Mouse (Mus musculus) limb, embryonic 15.5 days (tissue): ENCODE results near the gene Tedc2. TPM values are rescaled to one million over a fixed set of nuclear protein-coding genes. Genes with fewer than 3 reads are reported as not detected.

ENCODE experiments used
- ATAC-seq: fragments of 200-750 bp; cut with Nextera tagmentation; 2 replicates; pipeline ENCODE4 v1.8.0; 2017; ENCODE audit warnings: low read depth, moderate TSS enrichment; ENCODE audit not compliant: insufficient number of reproducible peaks, low FRiP score, low TSS enrichment
- H3K27ac ChIP-seq: fragments of 300-500 bp; sonication (generic); 2 replicates; pipeline ENCODE4 v1.5.1; 2015; ENCODE audit warnings: moderate library complexity, mild to moderate bottlenecking, inconsistent platforms
- H3K27me3 ChIP-seq: fragments of 300-500 bp; sonication (generic); 2 replicates; pipeline ENCODE4 v1.6.1; 2015; ENCODE audit warnings: inconsistent platforms
- H3K36me3 ChIP-seq: fragments of 300-500 bp; sonication (generic); 2 replicates; pipeline ENCODE4 v1.6.1; 2015; ENCODE audit warnings: inconsistent platforms
- H3K4me1 ChIP-seq: fragments of 300-500 bp; sonication (generic); 2 replicates; pipeline ENCODE4 v1.6.1; 2015; ENCODE audit warnings: inconsistent platforms
- H3K4me2 ChIP-seq: fragments of 300-500 bp; sonication (generic); 2 replicates; pipeline ENCODE4 v1.6.1; 2015; ENCODE audit warnings: mild to moderate bottlenecking, inconsistent platforms
- H3K4me3 ChIP-seq: fragments of 300-500 bp; sonication (generic); 2 replicates; pipeline ENCODE4 v1.5.1; 2015; ENCODE audit warnings: mild to moderate bottlenecking, inconsistent platforms
- H3K9ac ChIP-seq: fragments of 300-500 bp; sonication (generic); 2 replicates; pipeline ENCODE4 v1.6.1; 2015; ENCODE audit warnings: inconsistent platforms
- H3K9me3 ChIP-seq: fragments of 300-500 bp; sonication (generic); 2 replicates; pipeline ENCODE4 v1.6.1; 2016; ENCODE audit warnings: inconsistent platforms
- WGBS: fragments of 180-500 bp; shearing (Covaris S2); methylation state at CpG from one replicate; pipeline ENCODE4 v1.1.7; 2015; 5-methylcytosine and 5-hydroxymethylcytosine counted together
- polyA plus RNA-seq: library from polyadenylated mRNA; unstranded; fragments of >200 nt; fragmentation: Nextera tagmentation; extraction: Ambion mirVana; gene quantifications from 2 replicates; pipeline ENCODE4 v1.2.1, GENCODE M21; 2015

Gene Tedc2
- polyA plus RNA-seq, 1 experiment from 2014 or later: 11.4 TPM

GRCm38 (mm10) chr17:24211631-24212440 is 8.8 kb downstream of the Tedc2 start:
- 2% methylated on average over 37 of the region's 37 CpGs for WGBS
- peaks cover 61% of the 10 kb centered on the region for H3K4me1 ChIP-seq
- ATAC-seq: no peak; the same call in 1 of the 2 replicates

GRCm38 (mm10) chr17:24210591-24210990 is 10.1 kb downstream of the Tedc2 start:
- H3K36me3 ChIP-seq: peaks cover 9% of the 10 kb centered on the region
- H3K27ac ChIP-seq: peak overlapping the region; percentile 96
- no peak overlapping the region for H3K9ac ChIP-seq
- 0 out of 2 replicates have a peak overlapping the region, but pooled peaks have one; percentile 48 for H3K4me3 ChIP-seq
- no peaks in the 10 kb centered on the region for H3K9me3 ChIP-seq
- WGBS: 53% methylated on average over 3 of the region's 3 CpGs
- H3K4me2 ChIP-seq: peak overlapping the region; percentile 95; the same call in 1 of the 2 replicates
- H3K27me3 ChIP-seq: no peaks in the 10 kb centered on the region; the same call in none of the 2 replicates
- no peak for ATAC-seq
- peaks cover 74% of the 10 kb centered on the region for H3K4me1 ChIP-seq

More at GRCm38 (mm10) chr17:24211631-24212440, 8.8 kb downstream of the Tedc2 start:
- no peaks in the 10 kb centered on the region; the same call in none of the 2 replicates for H3K27me3 ChIP-seq
- H3K9me3 ChIP-seq: no peaks in the 10 kb centered on the region
- H3K4me3 ChIP-seq: peak overlapping the region; percentile 48
- H3K4me2 ChIP-seq: peak overlapping the region; percentile 95
- peak overlapping the region; percentile 96 for H3K27ac ChIP-seq
- peaks cover 21% of the 10 kb centered on the region for H3K36me3 ChIP-seq
- H3K9ac ChIP-seq: peak overlapping the region; percentile 65

GRCm38 (mm10) chr17:24209916-24210240 is 10.8 kb downstream of the Tedc2 start:
- H3K36me3 ChIP-seq: 0 out of 2 replicates have a peak, but pooled peaks cover 3% of the 10 kb centered on the region
- WGBS: 61% methylated on average over 3 of the region's 3 CpGs
- peak overlapping the region; percentile 96 for H3K27ac ChIP-seq
- no peak overlapping the region for H3K9ac ChIP-seq
- ATAC-seq: no peak
- peak overlapping the region; percentile 71; the same call in 1 of the 2 replicates for H3K4me3 ChIP-seq
- no peaks in the 10 kb centered on the region; the same call in none of the 2 replicates for H3K27me3 ChIP-seq
- peak overlapping the region; percentile 91 for H3K4me2 ChIP-seq
- no peaks in the 10 kb centered on the region for H3K9me3 ChIP-seq
- H3K4me1 ChIP-seq: peaks cover 81% of the 10 kb centered on the region

- ATAC-seq: peak; percentile 83
- WGBS: under 1% methylated on average over 42 of the region's 43 CpGs
- Histone ChIP-seq H3K27me3 (no peaks in the 10 kb centered on the region; the same call in none of the 2 replicates), H3K27ac (peak within 1 kb of the TSS; percentile 96), H3K36me3 (no peaks in the 10 kb centered on the region), H3K4me2 (peak within 1 kb of the TSS; percentile 91), H3K9me3 (no peaks in the 10 kb centered on the region), H3K9ac (peak within 1 kb of the TSS; percentile 70), H3K4me3 (peak within 1 kb of the TSS; percentile 71), H3K4me1 (peaks cover 87% of the 10 kb centered on the region)
These were observed 11.4 kb downstream of the Tedc2 start, which contains the start of gene Ntn3 for GRCm38 (mm10) chr17:24209043-24209915. TSS of gene Ntn3 (minus strand) at chr17:24209531.

- no peak for ATAC-seq
- peaks cover 93% of the 10 kb centered on the region for H3K4me1 ChIP-seq
- H3K4me3 ChIP-seq: peak overlapping the region; percentile 71
- peak overlapping the region; percentile 91 for H3K4me2 ChIP-seq
- no peaks in the 10 kb centered on the region for H3K9me3 ChIP-seq
- peak overlapping the region; percentile 70 for H3K9ac ChIP-seq
- no peaks in the 10 kb centered on the region for H3K36me3 ChIP-seq
- no peaks in the 10 kb centered on the region; the same call in none of the 2 replicates for H3K27me3 ChIP-seq
- peak overlapping the region; percentile 96 for H3K27ac ChIP-seq
- 3% methylated on average over 29 of the region's 29 CpGs for WGBS
These were observed 12.0 kb downstream of the Tedc2 start for GRCm38 (mm10) chr17:24208641-24209042.

GRCm38 (mm10) chr17:24207768-24208640 is 12.6 kb downstream of the Tedc2 start:
- Histone ChIP-seq H3K36me3 (no peaks in the 10 kb centered on the region), H3K4me2 (peak overlapping the region; percentile 91), H3K27ac (peak overlapping the region; percentile 96), H3K9me3 (no peaks in the 10 kb centered on the region), H3K4me3 (peak overlapping the region; percentile 71), H3K27me3 (no peaks in the 10 kb centered on the region; the same call in none of the 2 replicates), H3K4me1 (peaks cover 93% of the 10 kb centered on the region), H3K9ac (peak overlapping the region; percentile 70)
- no peak for ATAC-seq
- WGBS: 43% methylated on average over 34 of the region's 34 CpGs

- H3K9ac ChIP-seq: peak overlapping the region; percentile 70
- no peaks in the 10 kb centered on the region; the same call in none of the 2 replicates for H3K27me3 ChIP-seq
- H3K9me3 ChIP-seq: no peaks in the 10 kb centered on the region
- no peak for ATAC-seq
- peak overlapping the region; percentile 71 for H3K4me3 ChIP-seq
- H3K36me3 ChIP-seq: no peaks in the 10 kb centered on the region
- H3K4me2 ChIP-seq: peak overlapping the region; percentile 91
- 6% methylated on average over 61 of the region's 62 CpGs for WGBS
- H3K4me1 ChIP-seq: peaks cover 81% of the 10 kb centered on the region
- peak overlapping the region; percentile 70 for H3K27ac ChIP-seq
These were observed 13.9 kb downstream of the Tedc2 start for GRCm38 (mm10) chr17:24206451-24207351.

- no peaks in the 10 kb centered on the region for H3K36me3 ChIP-seq
- peak overlapping the region; percentile 91 for H3K4me2 ChIP-seq
- H3K27me3 ChIP-seq: no peaks in the 10 kb centered on the region; the same call in none of the 2 replicates
- H3K27ac ChIP-seq: peak overlapping the region; percentile 70
- H3K4me1 ChIP-seq: peaks cover 74% of the 10 kb centered on the region
- H3K9me3 ChIP-seq: no peaks in the 10 kb centered on the region
- peak overlapping the region; percentile 71 for H3K4me3 ChIP-seq
- 0 out of 2 replicates have a peak overlapping the region, but pooled peaks have one; percentile 71 for H3K9ac ChIP-seq
- WGBS: 10% methylated on average over 15 of the region's 15 CpGs
- ATAC-seq: no peak
These were observed 14.7 kb downstream of the Tedc2 start for GRCm38 (mm10) chr17:24205908-24206361.

- Histone ChIP-seq H3K36me3 (no peaks in the 10 kb centered on the region), H3K27me3 (no peaks in the 10 kb centered on the region; the same call in none of the 2 replicates), H3K27ac (peak within 1 kb of the TSS; percentile 70), H3K4me3 (peak within 1 kb of the TSS; percentile 71), H3K9ac (peak within 1 kb of the TSS; percentile 71), H3K4me2 (peak within 1 kb of the TSS; percentile 91), H3K9me3 (no peaks in the 10 kb centered on the region), H3K4me1 (peaks cover 68% of the 10 kb centered on the region)
- WGBS: 1% methylated on average over 61 of the region's 65 CpGs
- ATAC-seq: peak; percentile 56
These were observed 15.3 kb downstream of the Tedc2 start, which contains the start of gene Tbc1d24 for GRCm38 (mm10) chr17:24205284-24205888. TSS of gene Tbc1d24 (minus strand) at chr17:24205562.
